Mouse (Mus musculus): ENCODE measurements at regions not wholly inside any gene's neighbourhood (a gene's known extent, or its start where the extent isn't known, plus 50 kb on each side); places are given as distances from the start of the nearest gene placed in this dataset.

- TF ChIP-seq CTCF (IDR thresholded peaks at IDR 0.05; ENCODE audit: low read depth): no peak
- WGBS: 56% methylated on average over 12 of the region's 12 CpGs
- Histone ChIP-seq H3K27me3 (ENCODE audit: insufficient read depth, low read length) (no peaks in the 10 kb centered on the region), H3K36me3 (ENCODE audit: insufficient read depth, low read length) (no peaks in the 10 kb centered on the region), H3K27ac (no peak overlapping the region), H3K9ac (replicated peaks; ENCODE audit: low read length) (no peak overlapping the region), H3K4me3 (ENCODE audit: low read length) (no peak overlapping the region), H3K4me1 (ENCODE audit: insufficient read depth, low read length) (no peaks in the 10 kb centered on the region), H3K9me3 (ENCODE audit: low read length) (no peaks in the 10 kb centered on the region), H3K4me2 (ENCODE audit: low read depth, low read length) (no peak overlapping the region)
- DNase-seq (ENCODE audit: low spot score) (no peak), ATAC-seq (no peak)
Observed at GRCm38 (mm10) chr12:71458559-71459176, 149.0 kb downstream of the Dact1 start.

GRCm38 (mm10) chr12:71460643-71461042 is 151.0 kb downstream of the Dact1 start:
- WGBS: 37% methylated on average over 6 of the region's 6 CpGs
- Histone ChIP-seq H3K4me3 (ENCODE audit: low read length) (no peak overlapping the region), H3K27ac (no peak overlapping the region), H3K27me3 (ENCODE audit: insufficient read depth, low read length) (no peaks in the 10 kb centered on the region), H3K9me3 (ENCODE audit: low read length) (no peaks in the 10 kb centered on the region), H3K4me1 (ENCODE audit: insufficient read depth, low read length) (no peaks in the 10 kb centered on the region), H3K36me3 (ENCODE audit: insufficient read depth, low read length) (no peaks in the 10 kb centered on the region), H3K9ac (replicated peaks; ENCODE audit: low read length) (no peak overlapping the region), H3K4me2 (ENCODE audit: low read depth, low read length) (no peak overlapping the region)
- ATAC-seq (no peak), DNase-seq (ENCODE audit: low spot score) (no peak)
- no peak for TF ChIP-seq CTCF (IDR thresholded peaks at IDR 0.05; ENCODE audit: low read depth)

- H3K27ac ChIP-seq: no peak overlapping the region
- H3K4me3 ChIP-seq (ENCODE audit: low read length): no peak overlapping the region
- 53% methylated on average over 7 of the region's 7 CpGs for WGBS
- no peak overlapping the region for H3K4me2 ChIP-seq (ENCODE audit: low read depth, low read length)
- no peak for TF ChIP-seq CTCF (IDR thresholded peaks at IDR 0.05; ENCODE audit: low read depth)
- H3K36me3 ChIP-seq (ENCODE audit: insufficient read depth, low read length): no peaks in the 10 kb centered on the region
- no peak overlapping the region for H3K9ac ChIP-seq (replicated peaks; ENCODE audit: low read length)
- ATAC-seq: no peak
- no peaks in the 10 kb centered on the region for H3K4me1 ChIP-seq (ENCODE audit: insufficient read depth, low read length)
- no peaks in the 10 kb centered on the region for H3K27me3 ChIP-seq (ENCODE audit: insufficient read depth, low read length)
- DNase-seq (ENCODE audit: low spot score): no peak
- H3K9me3 ChIP-seq (ENCODE audit: low read length): no peaks in the 10 kb centered on the region
Observed at GRCm38 (mm10) chr12:71467820-71468219, 158.1 kb downstream of the Dact1 start.

- Histone ChIP-seq H3K9me3 (ENCODE audit: low read length) (no peaks in the 10 kb centered on the region), H3K4me2 (ENCODE audit: low read depth, low read length) (no peak overlapping the region), H3K9ac (replicated peaks; ENCODE audit: low read length) (no peak overlapping the region), H3K36me3 (ENCODE audit: insufficient read depth, low read length) (no peaks in the 10 kb centered on the region), H3K4me1 (ENCODE audit: insufficient read depth, low read length) (no peaks in the 10 kb centered on the region), H3K27ac (no peak overlapping the region), H3K4me3 (ENCODE audit: low read length) (no peak overlapping the region), H3K27me3 (ENCODE audit: insufficient read depth, low read length) (no peaks in the 10 kb centered on the region)
- ATAC-seq: no peak
- WGBS: 31% methylated on average over 6 of the region's 6 CpGs
- no peak for TF ChIP-seq CTCF (IDR thresholded peaks at IDR 0.05; ENCODE audit: low read depth)
- DNase-seq (ENCODE audit: low spot score): no peak
Observed at GRCm38 (mm10) chr12:71468324-71468723, 158.6 kb downstream of the Dact1 start.

GRCm38 (mm10) chr12:71470983-71471715 is 161.5 kb downstream of the Dact1 start:
- Histone ChIP-seq H3K27ac (no peak overlapping the region), H3K36me3 (ENCODE audit: insufficient read depth, low read length) (no peaks in the 10 kb centered on the region), H3K9ac (replicated peaks; ENCODE audit: low read length) (no peak overlapping the region), H3K4me2 (ENCODE audit: low read depth, low read length) (no peak overlapping the region), H3K4me3 (ENCODE audit: low read length) (no peak overlapping the region), H3K4me1 (ENCODE audit: insufficient read depth, low read length) (no peaks in the 10 kb centered on the region), H3K27me3 (ENCODE audit: insufficient read depth, low read length) (no peaks in the 10 kb centered on the region), H3K9me3 (ENCODE audit: low read length) (no peaks in the 10 kb centered on the region)
- ATAC-seq: no peak
- DNase-seq (ENCODE audit: low spot score): no peak
- no peak for TF ChIP-seq CTCF (IDR thresholded peaks at IDR 0.05; ENCODE audit: low read depth)
- 70% methylated on average over 13 of the region's 13 CpGs for WGBS

GRCm38 (mm10) chr12:71471720-71472119 is 162.0 kb downstream of the Dact1 start:
- Histone ChIP-seq H3K4me3 (ENCODE audit: low read length) (no peak overlapping the region), H3K4me1 (ENCODE audit: insufficient read depth, low read length) (no peaks in the 10 kb centered on the region), H3K4me2 (ENCODE audit: low read depth, low read length) (no peak overlapping the region), H3K27me3 (ENCODE audit: insufficient read depth, low read length) (no peaks in the 10 kb centered on the region), H3K9me3 (ENCODE audit: low read length) (no peaks in the 10 kb centered on the region), H3K27ac (no peak overlapping the region), H3K9ac (replicated peaks; ENCODE audit: low read length) (no peak overlapping the region), H3K36me3 (ENCODE audit: insufficient read depth, low read length) (no peaks in the 10 kb centered on the region)
- TF ChIP-seq CTCF (IDR thresholded peaks at IDR 0.05; ENCODE audit: low read depth): no peak
- DNase-seq (ENCODE audit: low spot score) (no peak), ATAC-seq (no peak)
- WGBS: 91% methylated on average over 4 of the region's 4 CpGs

GRCm38 (mm10) chr12:71476238-71476637 is 166.6 kb downstream of the Dact1 start:
- Histone ChIP-seq H3K27ac (no peak overlapping the region), H3K36me3 (ENCODE audit: insufficient read depth, low read length) (no peaks in the 10 kb centered on the region), H3K9ac (replicated peaks; ENCODE audit: low read length) (no peak overlapping the region), H3K9me3 (ENCODE audit: low read length) (no peaks in the 10 kb centered on the region), H3K4me3 (ENCODE audit: low read length) (no peak overlapping the region), H3K4me1 (ENCODE audit: insufficient read depth, low read length) (peaks cover 5% of the 10 kb centered on the region; the same call in 1 of the 2 replicates), H3K27me3 (ENCODE audit: insufficient read depth, low read length) (no peaks in the 10 kb centered on the region), H3K4me2 (ENCODE audit: low read depth, low read length) (no peak overlapping the region)
- TF ChIP-seq CTCF (IDR thresholded peaks at IDR 0.05; ENCODE audit: low read depth): no peak
- 47% methylated on average over 4 of the region's 4 CpGs for WGBS
- ATAC-seq: no peak
- DNase-seq (ENCODE audit: low spot score): no peak
